Mouse (Mus musculus): ENCODE measurements around the gene Ica1.

Ica1 gene

DNA sequence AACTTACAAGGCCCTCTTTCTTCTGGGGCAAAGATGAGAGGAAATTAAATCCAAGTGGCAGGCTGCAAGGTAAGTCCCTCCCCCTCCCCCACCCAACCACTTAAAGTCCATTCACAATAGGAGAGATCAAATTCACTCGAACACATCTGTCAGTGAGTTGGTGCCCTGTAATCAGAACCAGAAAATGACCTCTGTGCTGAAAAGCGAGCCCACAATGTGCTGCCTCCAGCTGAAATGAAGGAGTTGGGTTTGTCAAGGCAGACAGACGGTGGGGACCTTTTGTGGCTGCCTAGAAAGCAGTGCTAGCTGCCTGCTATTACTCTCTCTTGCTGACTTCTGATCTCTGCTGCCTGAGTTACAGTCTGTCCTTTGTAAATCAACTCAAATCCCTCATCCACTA, 35.8 kb downstream of the Ica1 start:
- DNase-seq (ENCODE audit: low spot score): no peak

DNA sequence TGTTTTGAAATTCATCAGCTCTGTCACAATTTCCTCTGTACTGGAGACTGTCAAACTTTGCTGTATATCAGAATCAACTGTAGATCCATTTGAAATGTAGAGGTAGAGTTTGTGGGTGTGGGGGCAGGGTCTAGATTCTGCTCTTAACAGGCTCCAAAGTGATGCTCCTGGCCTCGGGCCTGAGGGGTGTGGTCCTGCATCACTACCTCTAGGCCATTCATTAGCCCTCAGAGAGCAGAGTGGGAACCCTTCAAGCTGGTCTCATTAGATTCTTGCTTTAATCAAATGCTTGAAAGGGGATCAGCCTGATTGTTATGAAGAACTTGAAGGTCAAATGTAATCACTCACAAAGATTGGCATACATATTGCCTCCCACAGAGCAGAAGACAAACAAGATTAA, 36.6 kb downstream of the Ica1 start:
- DNase-seq (ENCODE audit: low spot score): no peak

GRCm38 (mm10) chr6:8740092-8740491, 38.2 kb downstream of the Ica1 start:
- DNase-seq (ENCODE audit: low spot score): no peak

GRCm38 (mm10) chr6:8738396-8738795, 39.9 kb downstream of the Ica1 start:
- DNase-seq (ENCODE audit: low spot score): no peak

DNA sequence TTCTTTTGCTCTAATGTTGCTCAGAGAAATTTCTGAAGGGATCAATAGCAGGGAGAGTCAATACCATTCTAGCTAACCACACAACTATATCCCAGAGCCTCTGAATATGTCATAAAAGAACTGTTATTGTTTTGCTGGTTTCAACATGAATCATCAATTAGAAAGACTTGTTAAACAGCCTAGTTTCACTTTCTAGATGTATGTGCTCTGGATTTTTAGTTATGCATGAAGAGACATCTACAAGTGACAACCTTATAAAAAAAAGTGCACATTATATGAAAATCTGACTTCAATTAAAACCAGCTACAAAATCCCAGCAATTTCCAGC, 41.8 kb downstream of the Ica1 start:
- DNase-seq (ENCODE audit: low spot score): no peak

GRCm38 (mm10) chr6:8735657-8736492, 42.4 kb downstream of the Ica1 start:
- DNase-seq (ENCODE audit: low spot score): peak; percentile 80

DNA sequence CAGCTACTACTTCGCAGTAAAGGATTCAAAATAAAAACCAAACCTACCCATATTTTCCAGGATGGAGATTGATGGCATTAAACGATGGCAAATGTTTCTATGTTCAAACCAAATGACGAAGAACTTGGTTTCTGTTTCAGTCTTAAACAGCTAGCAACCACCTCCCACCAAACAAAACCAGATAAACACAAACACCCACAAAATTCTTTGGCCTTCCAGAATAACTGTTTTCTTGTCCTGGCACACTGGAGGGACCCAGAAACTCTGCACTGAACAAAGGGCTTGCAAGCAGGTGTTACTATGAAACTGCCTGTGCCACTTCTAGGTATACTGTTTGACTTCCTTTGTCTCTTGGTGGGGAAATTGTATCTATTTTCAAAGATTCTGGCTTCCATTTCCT, 43.2 kb downstream of the Ica1 start:
- no peak for DNase-seq (ENCODE audit: low spot score)

GRCm38 (mm10) chr6:8732492-8732891, 45.8 kb downstream of the Ica1 start:
- no peak for DNase-seq (ENCODE audit: low spot score)

DNA sequence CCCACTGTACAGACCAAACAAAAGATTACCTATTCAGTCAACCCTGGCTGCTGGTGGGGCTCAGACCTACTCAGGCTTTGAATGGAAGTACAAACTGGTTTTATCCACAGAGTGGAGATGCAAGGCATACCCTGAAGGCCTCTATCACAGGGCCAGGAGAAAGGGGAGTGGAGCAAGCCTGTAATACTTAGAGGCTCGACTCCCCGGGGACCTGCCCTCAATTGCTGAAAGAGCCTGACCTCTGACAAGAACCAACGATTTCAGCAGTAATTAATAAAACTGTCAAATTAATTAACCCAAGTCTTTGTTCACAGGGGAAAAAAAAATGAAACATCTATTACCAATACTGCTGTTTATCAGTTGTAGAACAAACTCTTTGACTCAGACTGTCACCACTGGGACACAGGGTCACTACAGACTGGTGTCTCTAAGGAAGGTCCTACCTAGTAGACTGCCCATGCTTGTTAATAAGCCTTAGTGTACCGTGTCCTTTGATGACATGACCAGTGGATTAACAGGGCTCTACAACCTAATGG, 46.6 kb downstream of the Ica1 start:
- DNase-seq (ENCODE audit: low spot score): no peak

DNA sequence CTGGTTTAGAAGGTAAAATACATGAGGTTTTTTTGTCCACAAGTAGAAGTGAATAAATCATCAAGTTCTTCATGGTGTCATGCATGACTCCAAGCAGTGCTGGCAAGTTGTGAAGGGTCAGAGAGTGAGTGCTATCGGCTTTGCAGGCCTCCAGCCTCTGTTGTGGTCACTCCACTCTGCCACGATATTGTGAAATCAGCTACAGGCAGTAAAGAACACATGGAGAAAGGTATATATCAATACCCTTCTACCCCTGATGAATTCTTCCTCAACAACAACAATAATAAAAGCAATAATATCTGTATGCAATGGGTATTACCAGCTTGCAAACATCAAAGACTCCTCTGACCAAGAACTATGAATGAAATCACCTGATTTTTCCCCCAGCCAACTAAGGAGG, 47.9 kb downstream of the Ica1 start:
- DNase-seq (ENCODE audit: low spot score): no peak

GRCm38 (mm10) chr6:8727806-8728205, 50.5 kb downstream of the Ica1 start:
- no peak for DNase-seq (ENCODE audit: low spot score)

GRCm38 (mm10) chr6:8725610-8726009, 52.7 kb downstream of the Ica1 start:
- no peak for DNase-seq (ENCODE audit: low spot score)

- no peak for DNase-seq (ENCODE audit: low spot score)
Observed at GRCm38 (mm10) chr6:8719692-8720091, 58.6 kb downstream of the Ica1 start.

DNA sequence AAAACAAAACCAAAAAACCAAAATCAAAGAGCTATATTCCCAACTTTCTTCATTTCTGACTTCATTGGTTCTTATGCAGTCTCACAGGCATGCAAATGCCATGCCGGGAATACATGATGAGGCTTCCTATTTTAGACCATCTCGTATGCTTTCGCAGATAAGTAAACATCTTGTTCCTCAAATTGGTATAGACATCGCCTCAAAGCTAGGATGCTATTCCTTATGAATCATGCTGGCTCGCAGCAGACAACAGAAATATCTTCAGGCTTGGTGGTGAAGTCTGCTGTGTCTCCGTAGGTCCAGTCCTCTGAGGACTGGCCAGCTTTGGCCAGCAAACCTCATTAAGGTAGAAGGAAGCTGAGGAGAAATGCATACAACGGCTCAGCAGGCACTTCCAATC, 60.3 kb downstream of the Ica1 start:
- no peak for DNase-seq (ENCODE audit: low spot score)

DNA sequence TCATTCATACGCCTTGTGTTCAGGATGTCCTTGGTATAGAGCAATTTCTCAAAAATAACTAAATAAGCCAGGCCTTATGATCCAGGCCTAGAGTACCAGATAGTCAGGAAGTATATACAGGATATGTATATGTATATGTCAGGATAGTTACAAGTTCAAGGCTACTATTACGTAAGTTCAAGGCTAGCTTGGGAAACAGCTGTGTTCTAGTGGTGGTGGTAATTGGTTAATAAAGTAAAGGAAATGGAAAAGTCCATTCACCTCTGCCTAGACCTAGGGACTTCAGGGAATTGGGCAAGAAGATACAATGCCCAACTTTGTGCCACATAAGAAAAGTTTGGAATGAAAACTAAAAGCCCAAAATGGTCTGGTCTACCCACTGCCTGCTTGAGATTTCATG, 61.7 kb downstream of the Ica1 start:
- no peak for DNase-seq (ENCODE audit: low spot score)

GRCm38 (mm10) chr6:8711246-8711645, 67.0 kb downstream of the Ica1 start:
- no peak for DNase-seq (ENCODE audit: low spot score)

DNA sequence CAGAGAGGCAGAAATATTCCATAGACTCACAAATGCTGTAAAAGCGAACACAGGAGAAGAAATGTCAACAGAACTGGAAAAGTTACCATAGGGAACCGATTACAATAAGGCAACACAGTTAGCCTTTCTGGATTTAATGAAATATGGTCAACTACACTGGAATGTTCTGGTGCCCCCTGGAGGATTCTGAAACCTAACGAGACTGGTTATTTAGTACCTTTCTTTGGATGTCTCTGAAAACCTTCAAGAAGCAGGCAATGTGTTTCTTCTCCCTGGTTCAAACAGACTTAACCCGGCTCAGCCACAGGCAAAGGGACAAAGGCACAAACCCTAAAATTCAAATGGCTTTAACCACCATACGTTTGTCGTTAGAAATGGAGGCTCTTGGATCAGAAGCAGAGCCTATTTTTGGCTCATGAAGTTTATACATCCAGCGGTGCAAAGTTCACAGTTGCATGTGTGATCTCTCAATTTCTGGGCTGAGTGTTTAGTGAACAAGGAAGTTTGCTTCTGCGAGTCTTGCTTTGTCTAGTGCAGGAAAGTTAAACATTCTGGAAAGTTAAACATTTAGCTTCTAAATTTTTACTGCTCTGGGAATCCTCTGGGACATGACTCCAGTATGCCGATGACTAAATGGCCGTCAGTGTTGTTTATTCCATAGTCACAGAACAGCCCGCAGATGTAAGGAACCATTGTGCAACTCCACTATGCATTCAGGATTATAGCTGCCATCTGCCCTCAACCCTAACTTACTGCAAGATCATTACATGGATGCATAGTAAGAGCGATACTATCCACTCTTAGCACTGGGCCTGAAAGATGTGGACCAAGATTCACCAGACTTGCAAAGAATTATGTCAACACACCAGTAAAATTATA, 83.4 kb downstream of the Ica1 start:
- peak; percentile 49 for DNase-seq (ENCODE audit: low spot score)

GRCm38 (mm10) chr6:8693926-8694635, 84.2 kb downstream of the Ica1 start:
- DNase-seq (ENCODE audit: low spot score): no peak

DNA sequence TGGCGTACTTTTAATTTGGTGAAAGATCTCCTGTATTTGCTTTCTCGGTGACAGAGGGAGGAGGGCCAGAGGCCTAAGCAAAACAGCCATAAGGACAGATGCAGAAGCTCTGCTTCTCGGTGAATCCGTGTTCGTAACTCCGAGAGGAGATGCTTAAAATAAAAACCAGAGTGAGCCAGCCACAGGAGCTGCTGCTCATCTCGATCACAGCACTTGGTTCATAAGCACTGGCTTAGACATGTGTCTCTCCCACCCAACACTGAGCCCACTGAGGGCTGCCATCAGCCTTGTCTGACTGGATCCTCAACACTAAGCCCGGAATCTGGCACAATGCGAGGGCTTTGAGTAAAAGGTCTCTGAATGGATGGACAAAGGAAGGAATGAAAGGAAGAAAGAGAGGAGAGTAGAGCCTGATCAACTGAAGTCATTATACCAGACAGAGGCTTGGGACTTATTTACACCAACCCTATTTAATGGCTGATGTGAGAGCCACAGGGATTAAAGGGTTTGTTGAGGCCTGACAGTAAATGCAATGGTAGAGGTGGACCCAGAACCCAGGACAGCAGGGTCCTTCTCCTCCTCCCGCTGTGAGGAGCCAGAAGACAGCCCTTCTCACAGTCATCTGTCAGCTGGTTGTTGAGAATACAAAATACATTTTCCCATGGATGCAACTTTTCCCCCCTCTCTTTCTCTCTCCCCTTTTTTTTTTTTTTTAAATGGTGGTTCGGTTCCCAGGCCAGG, 85.0 kb downstream of the Ica1 start:
- DNase-seq (ENCODE audit: low spot score): no peak

DNA sequence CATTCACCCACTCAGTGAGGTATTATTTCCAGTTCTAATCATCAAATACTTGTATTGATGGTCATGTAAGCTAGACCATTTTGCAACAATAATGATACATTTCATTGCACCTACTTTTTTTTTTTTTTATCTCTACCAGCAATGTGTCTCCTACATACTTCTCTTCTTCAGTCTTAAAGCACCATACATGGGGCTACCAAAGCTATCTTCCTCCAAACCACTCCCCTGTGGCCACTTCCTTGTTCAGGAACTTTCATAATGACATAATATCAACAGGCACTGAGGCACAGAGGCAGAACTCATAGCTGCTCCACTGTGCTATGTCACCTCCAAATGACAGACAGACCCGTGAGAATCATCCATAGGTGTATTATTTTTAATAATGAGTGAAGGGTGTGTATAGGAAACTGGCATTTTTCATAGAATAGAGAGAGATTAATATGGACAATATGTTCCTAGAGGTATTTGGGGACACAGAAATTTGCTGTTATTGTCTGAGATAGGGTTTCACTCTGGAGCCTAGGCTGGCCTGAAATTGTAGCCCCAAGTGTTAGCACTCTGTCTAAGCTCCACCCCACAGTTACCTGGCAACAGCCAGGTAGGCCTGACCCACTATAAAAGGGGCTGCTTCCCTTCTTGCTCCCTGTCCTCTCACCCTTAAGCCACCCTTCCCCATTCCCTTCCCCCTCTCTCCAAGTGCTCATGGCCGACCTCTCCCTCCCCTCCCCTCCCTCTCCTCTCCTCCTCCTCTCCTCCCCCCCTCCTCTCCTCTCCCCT, 86.9 kb downstream of the Ica1 start:
- no peak for DNase-seq (ENCODE audit: low spot score)

- no peak for DNase-seq (ENCODE audit: low spot score)
Observed at GRCm38 (mm10) chr6:8690441-8690840, 87.8 kb downstream of the Ica1 start.
